Mouse (Mus musculus): ENCODE measurements around the gene Saysd1. TPM values are rescaled to one million over a fixed set of nuclear protein-coding genes. Genes with fewer than 3 reads are reported as not detected.
"Not testable (repeated sequence)": the region's sequence is repeated elsewhere in the genome, so short reads cannot be mapped to it uniquely, and the experiment has no call there.

The Saysd1 gene
- polyA plus RNA-seq, 1 experiment from 2014 or later, result 10.2 TPM

DNA sequence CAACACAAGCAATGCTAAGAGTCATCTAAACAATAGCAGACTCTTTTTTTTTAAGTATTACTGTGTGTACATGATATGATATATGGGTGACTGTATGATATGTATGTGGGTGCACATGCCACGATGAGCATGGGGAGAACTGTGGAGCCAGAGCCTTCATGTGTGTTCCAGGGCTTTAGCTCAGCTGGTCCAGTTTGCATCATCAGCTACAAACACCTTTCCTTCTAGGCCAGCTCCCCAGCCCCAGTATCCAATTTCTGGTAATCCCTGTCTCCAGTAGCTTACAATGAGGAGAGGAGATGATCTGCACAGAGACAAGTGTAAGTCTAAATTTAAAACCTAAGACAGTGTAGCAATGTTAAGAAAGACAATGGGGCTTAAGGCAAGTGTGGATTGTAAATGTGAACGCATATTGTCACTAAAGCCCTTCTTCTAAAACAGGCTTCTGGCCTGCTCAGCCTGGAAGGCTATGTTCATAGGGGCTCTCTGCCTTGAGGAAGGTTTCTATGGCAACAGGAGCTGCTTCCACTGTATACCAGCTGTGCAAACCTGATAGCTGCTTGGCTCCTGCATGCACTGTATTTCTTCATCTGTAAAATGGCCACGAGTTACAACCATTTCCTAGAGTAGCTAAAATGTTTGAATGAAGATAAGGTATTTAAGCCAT, 90.4 kb downstream of the Saysd1 start:
- WGBS, result 40% methylated on average over 3 of the region's 3 CpGs
- no peaks in the 10 kb centered on the region for H3K36me3 ChIP-seq
- no peaks in the 10 kb centered on the region for H3K9me3 ChIP-seq (replicated peaks)
- H3K4me1 ChIP-seq, result peaks cover 20% of the 10 kb centered on the region
- no peaks in the 10 kb centered on the region for H3K27me3 ChIP-seq (ENCODE audit: low read depth, poor library complexity, severe bottlenecking)
- H3K4me3 ChIP-seq, result no peak overlapping the region
- no peak for DNase-seq (ENCODE audit: low spot score)
- H3K27ac ChIP-seq (replicated peaks), result peak overlapping the region; percentile 61

DNA sequence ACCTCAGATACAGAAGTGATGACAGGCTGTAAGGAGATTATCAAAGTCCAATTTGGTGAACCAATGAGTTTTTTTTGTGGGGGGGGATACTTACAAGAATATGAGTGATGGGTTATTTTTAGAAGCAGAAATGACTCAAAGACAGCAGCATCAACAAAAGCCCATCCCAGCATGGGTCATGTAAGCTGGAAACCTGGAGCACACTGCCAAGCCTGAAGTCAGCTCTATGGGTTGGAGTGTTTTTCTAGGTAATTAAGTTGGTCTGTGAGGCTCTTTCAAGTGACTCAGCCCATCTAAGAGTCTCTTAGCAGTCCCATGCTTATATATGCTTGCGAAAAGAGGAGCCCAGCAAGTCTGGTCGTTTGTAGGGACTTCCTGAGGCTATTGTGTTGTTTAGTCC, 91.0 kb downstream of the Saysd1 start:
- Histone ChIP-seq H3K27ac (replicated peaks) (no peak overlapping the region), H3K9me3 (replicated peaks) (no peaks in the 10 kb centered on the region), H3K4me3 (no peak overlapping the region), H3K36me3 (no peaks in the 10 kb centered on the region), H3K27me3 (ENCODE audit: low read depth, poor library complexity, severe bottlenecking) (no peaks in the 10 kb centered on the region), H3K4me1 (peaks cover 20% of the 10 kb centered on the region)
- DNase-seq (ENCODE audit: low spot score), result no peak
- WGBS, result 51% methylated on average over 2 of the region's 2 CpGs

DNA sequence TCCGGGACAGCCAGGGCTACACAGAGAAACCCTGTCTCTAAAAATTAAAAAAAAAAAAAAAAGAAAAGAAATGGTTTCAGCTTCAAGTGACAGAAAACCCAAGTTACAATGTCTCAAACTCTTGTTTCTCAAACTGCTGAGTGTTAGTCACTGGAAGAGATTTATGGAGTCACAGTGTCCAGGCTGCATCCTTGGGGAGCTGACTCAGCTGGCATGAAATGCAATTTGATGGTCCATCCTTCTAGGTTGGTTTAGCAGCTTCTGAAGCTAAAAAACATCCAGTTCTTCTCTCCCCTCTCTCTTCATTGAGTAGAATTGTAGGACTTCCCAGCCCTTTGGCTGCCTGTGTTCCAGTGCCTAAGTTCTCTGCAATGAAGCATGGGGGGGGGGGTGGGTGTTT, 94.3 kb downstream of the Saysd1 start:
- H3K27me3 ChIP-seq (ENCODE audit: low read depth, poor library complexity, severe bottlenecking), result no peaks in the 10 kb centered on the region
- no peak for DNase-seq (ENCODE audit: low spot score)
- H3K9me3 ChIP-seq (replicated peaks), result no peaks in the 10 kb centered on the region
- no peaks in the 10 kb centered on the region for H3K36me3 ChIP-seq
- H3K27ac ChIP-seq (replicated peaks), result no peak overlapping the region
- WGBS, result 97% methylated on average over 1 of the region's 1 CpGs
- H3K4me3 ChIP-seq, result no peak overlapping the region
- peaks cover 17% of the 10 kb centered on the region for H3K4me1 ChIP-seq

DNA sequence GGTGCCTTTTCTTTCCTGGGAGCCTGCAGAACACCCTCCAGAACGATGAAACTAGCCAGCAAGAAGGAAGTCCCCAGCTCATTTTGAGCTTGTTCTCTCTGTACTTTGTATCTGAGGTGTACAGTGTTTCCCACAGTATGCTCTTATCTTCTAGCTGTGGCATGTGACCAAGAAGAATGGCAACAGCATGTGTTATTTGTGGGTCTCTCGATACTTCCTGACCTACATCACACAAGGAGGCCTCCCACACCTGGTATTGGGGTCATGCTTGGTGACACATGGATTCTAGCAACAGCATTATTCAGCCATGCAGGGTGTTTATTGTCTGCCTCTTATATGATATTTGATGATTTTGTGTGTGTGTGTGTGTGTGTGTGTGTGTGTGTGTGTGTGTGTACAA, 96.5 kb downstream of the Saysd1 start:
- Histone ChIP-seq H3K27me3 (ENCODE audit: low read depth, poor library complexity, severe bottlenecking) (no peaks in the 10 kb centered on the region), H3K36me3 (no peaks in the 10 kb centered on the region), H3K27ac (replicated peaks) (no peak overlapping the region), H3K4me1 (no peaks in the 10 kb centered on the region), H3K9me3 (replicated peaks) (no peaks in the 10 kb centered on the region; the same call in 1 of the 2 replicates), H3K4me3 (no peak overlapping the region)
- WGBS, result 76% methylated on average over 2 of the region's 2 CpGs
- no peak for DNase-seq (ENCODE audit: low spot score)

DNA sequence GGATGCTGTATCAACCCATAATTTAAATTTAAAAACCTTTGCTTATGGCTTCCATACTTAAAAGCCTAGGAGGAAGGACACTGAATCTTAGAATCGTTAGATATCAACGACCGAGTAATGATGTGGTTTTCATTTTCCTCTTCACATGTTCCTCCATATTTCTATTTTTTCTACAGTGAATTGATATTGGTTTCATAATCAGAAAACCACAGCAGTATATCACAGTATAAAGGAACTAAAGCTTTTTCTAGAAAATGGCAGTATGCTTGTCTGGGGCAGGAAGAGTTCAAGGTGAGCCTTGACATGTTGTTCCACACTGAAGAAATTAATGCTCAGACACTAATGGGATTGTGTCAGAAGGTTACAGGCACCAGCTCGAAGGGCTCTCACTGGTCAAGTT, 97.4 kb downstream of the Saysd1 start:
- WGBS, result 93% methylated on average over 4 of the region's 4 CpGs

DNA sequence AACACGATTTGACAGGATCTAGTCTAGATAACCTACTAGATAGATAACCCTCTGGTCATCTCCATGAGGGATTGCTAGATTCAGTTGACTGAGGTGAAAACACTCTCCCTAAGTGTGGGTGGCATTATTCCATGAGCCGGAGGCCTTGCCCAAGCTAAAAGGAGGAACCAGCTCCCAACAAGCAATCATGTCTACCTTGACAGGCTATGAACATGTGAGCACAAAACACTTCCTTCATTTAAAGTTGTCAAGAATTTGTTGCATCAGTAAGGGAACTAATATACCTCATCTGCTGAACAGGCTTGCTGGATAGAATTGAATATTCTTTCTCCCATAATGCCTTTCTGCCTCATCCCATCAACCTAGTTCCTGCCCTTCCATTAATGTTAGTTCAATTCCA, 98.5 kb downstream of the Saysd1 start:
- Histone ChIP-seq H3K4me3 (no peak overlapping the region), H3K36me3 (no peaks in the 10 kb centered on the region), H3K27ac (replicated peaks) (no peak overlapping the region), H3K4me1 (no peaks in the 10 kb centered on the region; the same call in 1 of the 2 replicates), H3K27me3 (ENCODE audit: low read depth, poor library complexity, severe bottlenecking) (no peaks in the 10 kb centered on the region), H3K9me3 (replicated peaks) (no peaks in the 10 kb centered on the region; the same call in 1 of the 2 replicates)
- WGBS, result 92% methylated on average over 2 of the region's 2 CpGs
- DNase-seq (ENCODE audit: low spot score), result no peak

More for the DNA sequence above, 97.4 kb downstream of the Saysd1 start:
- Histone ChIP-seq H3K27me3 (ENCODE audit: low read depth, poor library complexity, severe bottlenecking) (no peaks in the 10 kb centered on the region), H3K9me3 (replicated peaks) (no peaks in the 10 kb centered on the region; the same call in 1 of the 2 replicates), H3K36me3 (no peaks in the 10 kb centered on the region), H3K4me3 (no peak overlapping the region), H3K4me1 (no peaks in the 10 kb centered on the region), H3K27ac (replicated peaks) (no peak overlapping the region)
- DNase-seq (ENCODE audit: low spot score), result no peak

DNA sequence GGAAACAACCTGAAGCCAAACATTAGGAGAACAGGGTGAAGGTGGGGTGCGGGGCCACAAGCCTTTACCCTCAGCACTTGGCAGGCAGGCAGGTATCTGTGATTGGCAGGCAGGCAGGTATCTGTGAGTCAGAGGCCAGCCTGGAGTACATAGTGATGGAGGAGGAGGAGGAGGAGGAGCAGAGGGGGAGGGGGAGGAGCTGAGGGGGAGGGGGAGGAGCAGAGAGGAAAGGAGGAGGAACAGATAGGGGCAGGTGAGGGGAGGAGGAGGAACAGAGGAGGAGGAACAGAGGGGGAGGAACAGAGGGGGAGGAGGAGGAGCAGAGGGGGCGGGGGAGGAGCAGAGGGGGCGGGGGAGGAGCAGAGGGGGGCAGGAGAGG, 105.6 kb downstream of the Saysd1 start:
- no peaks in the 10 kb centered on the region for H3K27me3 ChIP-seq (ENCODE audit: low read depth, poor library complexity, severe bottlenecking)
- H3K4me1 ChIP-seq, result peaks cover 2% of the 10 kb centered on the region; the same call in 1 of the 2 replicates
- no peak overlapping the region for H3K4me3 ChIP-seq
- H3K9me3 ChIP-seq (replicated peaks), result no peaks in the 10 kb centered on the region
- DNase-seq (ENCODE audit: low spot score), result no peak
- WGBS, result 26% methylated on average over 2 of the region's 3 CpGs
- H3K27ac ChIP-seq (replicated peaks), result no peak overlapping the region
- no peaks in the 10 kb centered on the region for H3K36me3 ChIP-seq

DNA sequence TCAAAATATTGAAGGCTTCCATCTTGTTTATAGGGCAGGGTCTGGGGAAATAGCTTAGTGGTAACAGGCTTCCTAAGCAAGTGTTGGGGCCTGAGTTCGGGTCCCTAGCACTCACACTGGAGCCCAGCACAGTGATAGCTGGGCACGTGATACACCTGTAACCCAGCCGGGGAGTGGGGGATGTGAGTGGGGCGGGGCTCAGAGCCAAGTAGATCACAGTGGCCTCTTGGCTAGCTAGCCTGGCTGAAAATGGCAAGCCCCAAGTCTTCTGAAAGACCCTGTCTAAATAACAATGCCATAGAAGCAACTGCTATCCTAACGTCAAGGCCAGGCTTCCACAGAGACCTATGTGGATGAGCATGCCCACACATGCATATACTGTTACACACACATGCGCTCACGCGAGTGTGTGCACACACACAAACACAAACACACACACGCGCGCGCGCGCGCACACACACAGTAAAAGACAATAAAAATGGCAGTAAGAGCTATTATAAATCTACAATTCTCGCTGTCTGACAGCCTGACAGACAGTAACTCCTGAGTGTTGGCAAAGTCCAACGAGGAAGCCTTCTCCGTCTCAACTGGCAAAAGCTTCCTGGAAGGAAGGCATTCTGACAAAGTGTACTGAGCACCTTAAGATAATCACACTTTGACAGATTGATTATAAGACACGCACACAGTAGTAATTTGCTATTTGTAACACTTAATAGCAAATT, 106.2 kb downstream of the Saysd1 start:
- Histone ChIP-seq H3K4me3 (no peak overlapping the region), H3K4me1 (peaks cover 2% of the 10 kb centered on the region; the same call in 1 of the 2 replicates), H3K9me3 (replicated peaks) (no peaks in the 10 kb centered on the region), H3K27me3 (ENCODE audit: low read depth, poor library complexity, severe bottlenecking) (no peaks in the 10 kb centered on the region), H3K27ac (replicated peaks) (no peak overlapping the region), H3K36me3 (no peaks in the 10 kb centered on the region)
- WGBS, result 81% methylated on average over 19 of the region's 19 CpGs
- no peak for DNase-seq (ENCODE audit: low spot score)

DNA sequence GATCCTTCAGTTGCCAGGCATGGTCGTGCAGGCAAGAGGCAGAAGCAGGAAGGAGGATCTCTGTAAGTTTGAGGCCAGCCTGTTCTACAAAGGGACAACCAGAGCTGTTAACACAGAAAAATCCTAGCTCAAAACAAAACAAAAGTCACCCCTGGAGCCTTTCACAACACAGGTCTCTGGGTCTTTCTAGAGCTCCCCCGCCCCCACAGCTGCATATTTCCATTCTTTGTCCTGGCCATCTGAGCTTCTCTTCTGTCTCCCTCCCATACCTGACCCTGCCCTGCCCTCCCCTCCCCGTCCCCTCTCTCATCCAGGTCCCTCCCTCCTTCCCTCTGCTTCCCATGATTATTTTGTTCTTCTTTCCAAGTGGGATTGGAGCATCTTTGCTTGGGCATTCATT, 108.7 kb downstream of the Saysd1 start:
- no peak for DNase-seq (ENCODE audit: low spot score)
- H3K9me3 ChIP-seq (replicated peaks), result no peaks in the 10 kb centered on the region
- no peaks in the 10 kb centered on the region for H3K36me3 ChIP-seq
- 17% methylated on average over 3 of the region's 3 CpGs for WGBS
- no peak overlapping the region for H3K4me3 ChIP-seq
- H3K27ac ChIP-seq (replicated peaks), result no peak overlapping the region
- 0 out of 2 replicates have a peak, but pooled peaks cover 2% of the 10 kb centered on the region for H3K4me1 ChIP-seq
- H3K27me3 ChIP-seq (ENCODE audit: low read depth, poor library complexity, severe bottlenecking), result no peaks in the 10 kb centered on the region

DNA sequence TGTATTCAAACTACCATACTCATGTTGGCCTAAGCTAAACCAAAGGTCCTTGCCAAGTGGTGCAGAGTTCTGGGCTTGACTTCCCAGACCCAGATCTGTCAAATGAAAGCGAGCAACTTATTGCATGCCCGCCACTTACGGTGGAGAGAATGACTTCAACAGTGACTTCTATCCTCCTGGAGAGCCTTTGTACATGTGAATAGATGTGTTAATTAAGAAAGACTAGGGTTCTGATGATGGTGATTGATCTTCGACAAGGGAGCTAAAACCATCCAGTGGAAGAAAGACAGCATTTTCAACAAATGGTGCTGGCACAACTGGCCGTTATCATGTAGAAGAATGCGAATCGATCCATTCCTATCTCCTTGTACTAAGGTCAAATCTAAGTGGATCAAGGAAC, 110.9 kb downstream of the Saysd1 start:
- not testable (repeated sequence) for H3K4me3 ChIP-seq; H3K9me3 ChIP-seq (replicated peaks); H3K4me1 ChIP-seq; H3K36me3 ChIP-seq; H3K27ac ChIP-seq (replicated peaks); H3K27me3 ChIP-seq (ENCODE audit: low read depth, poor library complexity, severe bottlenecking); DNase-seq (ENCODE audit: low spot score)
- 94% methylated on average over 7 of the region's 7 CpGs for WGBS

Other genes with a start within 250 kb of the Saysd1 start
- gene Gng2, start 160.9 kb downstream of the Saysd1 start, polyA plus RNA-seq (2016; fragmentation: Nextera tagmentation; extraction: Ambion mirVana), result 82.4 and 121 TPM in 2 replicates
- gene Kcnk5, start 43.3 kb upstream of the Saysd1 start, polyA plus RNA-seq (2016; fragmentation: Nextera tagmentation; extraction: Ambion mirVana), result 10.2 TPM in 2 replicates
- not detected in 2 replicates for gene Kcnk16, start 130.7 kb upstream of the Saysd1 start, polyA plus RNA-seq (2016; fragmentation: Nextera tagmentation; extraction: Ambion mirVana)
- gene Nudt13, start 156.2 kb upstream of the Saysd1 start, polyA plus RNA-seq (2016; fragmentation: Nextera tagmentation; extraction: Ambion mirVana), result 11.8 and 13.4 TPM in 2 replicates
- gene Ecd, start 209.6 kb upstream of the Saysd1 start, polyA plus RNA-seq (2016; fragmentation: Nextera tagmentation; extraction: Ambion mirVana), result 73.8 and 77.1 TPM in 2 replicates
- 46.4 and 50.4 TPM in 2 replicates for gene Fam149b, start 209.6 kb upstream of the Saysd1 start, polyA plus RNA-seq (2016; fragmentation: Nextera tagmentation; extraction: Ambion mirVana)